Mouse (Mus musculus) heart, adult 2 months (tissue): ENCODE results near the gene Stk33.

Experiments
- CTCF ChIP-seq: fragments of 200-600 bp; IDR thresholded peaks from 2 replicates; pipeline ENCODE4 v1.8.1; 2022; ENCODE audit warnings: antibody characterized with exemption, mild to moderate bottlenecking, moderate library complexity
- EP300 ChIP-seq: fragments of 200-500 bp; IDR thresholded peaks from 2 replicates; pipeline ENCODE4 v1.6.1; 2011; ENCODE audit warnings: low read depth, low read length, control low read depth; ENCODE audit not compliant: insufficient read depth
- POLR2A ChIP-seq: fragments of 200-500 bp; IDR thresholded peaks from 2 replicates; pipeline ENCODE4 v1.6.1; 2011; ENCODE audit warnings: mild to moderate bottlenecking, low read depth, low read length, control low read depth; ENCODE audit not compliant: insufficient read depth

DNA sequence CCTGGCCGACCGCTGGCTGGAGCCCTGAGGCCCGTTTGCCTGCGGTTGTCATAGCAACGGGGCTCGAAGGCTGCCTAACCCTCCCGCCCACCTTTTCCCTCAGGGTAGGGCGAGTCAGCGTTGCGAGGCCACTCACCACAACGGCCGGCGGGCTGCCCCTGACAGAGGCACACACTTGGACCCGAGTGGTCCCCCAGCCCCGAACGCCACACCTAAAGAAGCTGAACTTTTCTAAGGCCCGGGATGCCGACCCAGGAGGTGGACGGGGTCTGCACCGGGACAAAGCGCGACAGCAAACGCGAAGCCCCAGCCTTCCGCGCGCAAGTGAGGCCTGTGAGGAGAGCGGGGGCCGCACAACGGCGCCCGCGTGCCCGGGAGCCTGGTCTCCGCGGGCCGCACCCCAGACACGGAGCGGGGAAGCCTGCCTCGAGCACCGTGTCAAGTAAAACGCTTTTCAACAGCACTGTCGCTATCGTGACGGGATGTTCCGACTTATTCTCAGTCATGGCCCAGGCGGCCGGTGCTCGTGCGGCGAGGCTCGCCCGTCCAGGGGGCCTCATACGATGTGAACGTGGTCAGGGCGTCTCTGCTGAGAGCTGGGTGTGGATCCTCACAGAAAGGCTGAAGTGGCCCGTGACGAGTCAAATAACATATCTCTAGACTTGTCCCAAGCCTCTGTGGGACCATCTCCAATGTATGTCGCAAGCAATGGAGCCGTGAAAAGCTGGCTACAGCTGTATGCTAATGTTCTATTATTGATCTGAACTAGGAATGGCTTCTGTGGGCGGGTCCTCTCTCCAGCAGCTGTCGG is at the start of gene Stk33:
- TF ChIP-seq POLR2A: no peak
- TF ChIP-seq CTCF: no peak
- no peak for TF ChIP-seq EP300
